Mouse (Mus musculus) lung, postnatal 0 days (tissue): ENCODE results near the gene Zpr1. TPM values are rescaled to one million over a fixed set of nuclear protein-coding genes. Genes with fewer than 3 reads are reported as not detected.

Experiments used
- ATAC-seq: fragments of 200-750 bp; cut with Nextera tagmentation; 2 replicates; pipeline ENCODE4 v1.8.0; 2017; ENCODE audit warnings: moderate library complexity
- DNase-seq: peaks from one replicate; pipeline ENCODE4 v3.0.0-alpha.2; 2016; ENCODE audit warnings: low spot score
- H3K27ac ChIP-seq: fragments of 300-500 bp; sonication (generic); 2 replicates; pipeline ENCODE4 v1.5.1; 2014; ENCODE audit warnings: antibody characterized with exemption, mild to moderate bottlenecking, low read length, mixed read lengths
- H3K27me3 ChIP-seq: fragments of 300-500 bp; sonication (generic); replicated peaks from 2 replicates; pipeline ENCODE4 v1.6.1; 2014; ENCODE audit warnings: low read length, mixed read lengths; ENCODE audit not compliant: insufficient read depth
- H3K36me3 ChIP-seq: fragments of 300-500 bp; sonication (generic); 2 replicates; pipeline ENCODE4 v1.6.1; 2014; ENCODE audit warnings: low read length, mixed read lengths; ENCODE audit not compliant: insufficient read depth
- H3K4me1 ChIP-seq: fragments of 300-500 bp; sonication (generic); 2 replicates; pipeline ENCODE4 v1.6.1; 2014; ENCODE audit warnings: antibody characterized with exemption, low read depth, low read length, mixed read lengths; ENCODE audit not compliant: insufficient read depth
- H3K4me2 ChIP-seq: fragments of 300-500 bp; sonication (generic); replicated peaks from 2 replicates; pipeline ENCODE4 v1.6.1; 2014; ENCODE audit warnings: low read depth, mild to moderate bottlenecking, low read length, moderate library complexity, mixed read lengths
- H3K4me3 ChIP-seq: fragments of 300-500 bp; sonication (generic); 2 replicates; pipeline ENCODE4 v1.5.1; 2014; ENCODE audit warnings: low read depth, low read length
- H3K9ac ChIP-seq: fragments of 300-500 bp; sonication (generic); replicated peaks from 2 replicates; pipeline ENCODE4 v1.6.1; 2014; ENCODE audit warnings: low read depth, mild to moderate bottlenecking
- H3K9me3 ChIP-seq: fragments of 300-500 bp; sonication (generic); 2 replicates; pipeline ENCODE4 v1.6.1; 2016; ENCODE audit warnings: low read length, mixed read lengths
- CTCF ChIP-seq: IDR thresholded peaks from 2 replicates; pipeline ENCODE4 v1.5.1; 2016; ENCODE audit warnings: antibody characterized with exemption, mild to moderate bottlenecking
- EP300 ChIP-seq: IDR thresholded peaks from 2 replicates; pipeline ENCODE4 v1.6.1; 2016; ENCODE audit warnings: antibody characterized with exemption, mild to moderate bottlenecking, control low read depth
- WGBS: fragments of 180-500 bp; shearing (Covaris S2); extraction: QIAGEN DNeasy Blood & Tissue Kit; methylation state at CpG from one replicate; pipeline ENCODE4 v1.1.7; 2014; 5-methylcytosine and 5-hydroxymethylcytosine counted together
- polyA plus RNA-seq: library from polyadenylated mRNA; unstranded; fragments of >200 nt; fragmentation: Nextera tagmentation; extraction: Ambion mirVana; gene quantifications from 2 replicates; pipeline ENCODE4 v1.2.1, GENCODE M21; 2015

Zpr1 gene
- polyA plus RNA-seq, 1 experiment from 2014 or later = 27.5 TPM

GRCm38 (mm10) chr9:46320461-46320860, 47.6 kb downstream of the Zpr1 start:
- Histone ChIP-seq H3K4me2 (no peak overlapping the region), H3K27me3 (no peaks in the 10 kb centered on the region), H3K27ac (no peak overlapping the region), H3K36me3 (no peaks in the 10 kb centered on the region), H3K4me1 (no peaks in the 10 kb centered on the region), H3K9me3 (no peaks in the 10 kb centered on the region), H3K9ac (no peak overlapping the region), H3K4me3 (no peak overlapping the region)
- DNase-seq (no peak), ATAC-seq (no peak)
- no peak for TF ChIP-seq CTCF
- TF ChIP-seq EP300 = no peak
- 85% methylated on average over 2 of the region's 2 CpGs for WGBS

- H3K27me3 ChIP-seq = no peaks in the 10 kb centered on the region
- no peak for DNase-seq
- H3K9ac ChIP-seq = no peak overlapping the region
- no peak overlapping the region for H3K27ac ChIP-seq
- no peak for ATAC-seq
- no peak for TF ChIP-seq EP300
- no peak for TF ChIP-seq CTCF
- H3K9me3 ChIP-seq = no peaks in the 10 kb centered on the region
- 0 out of 2 replicates have a peak, but pooled peaks cover 3% of the 10 kb centered on the region for H3K4me1 ChIP-seq
- no peaks in the 10 kb centered on the region for H3K36me3 ChIP-seq
- WGBS = 92% methylated on average over 11 of the region's 11 CpGs
- H3K4me3 ChIP-seq = no peak overlapping the region
- no peak overlapping the region for H3K4me2 ChIP-seq
These were observed 54.0 kb downstream of the Zpr1 start for GRCm38 (mm10) chr9:46326694-46327405.

- Histone ChIP-seq H3K4me2 (peak overlapping the region; percentile 56; the same call in 1 of the 2 replicates), H3K9ac (no peak overlapping the region), H3K4me1 (0 out of 2 replicates have a peak, but pooled peaks cover 3% of the 10 kb centered on the region), H3K27me3 (no peaks in the 10 kb centered on the region), H3K27ac (no peak overlapping the region), H3K36me3 (no peaks in the 10 kb centered on the region), H3K4me3 (no peak overlapping the region), H3K9me3 (no peaks in the 10 kb centered on the region)
- no peak for TF ChIP-seq EP300
- TF ChIP-seq CTCF = peak; percentile 28
- whole genome bisulfite sequencing = 75% methylated on average over 25 of the region's 25 CpGs
- DNase-seq = no peak
- ATAC-seq = no peak
These were observed 55.1 kb downstream of the Zpr1 start for GRCm38 (mm10) chr9:46327706-46328571.

GRCm38 (mm10) chr9:46328572-46329249, 55.8 kb downstream of the Zpr1 start:
- Histone ChIP-seq H3K36me3 (no peaks in the 10 kb centered on the region), H3K4me3 (peak overlapping the region; percentile 27), H3K27ac (0 out of 2 replicates have a peak overlapping the region, but pooled peaks have one; percentile 9), H3K4me1 (0 out of 2 replicates have a peak, but pooled peaks cover 3% of the 10 kb centered on the region), H3K27me3 (no peaks in the 10 kb centered on the region), H3K9me3 (no peaks in the 10 kb centered on the region), H3K4me2 (peak overlapping the region; percentile 56), H3K9ac (0 out of 2 replicates have a peak overlapping the region, but pooled peaks have one; percentile 26)
- DNase-seq (peak; percentile 15), ATAC-seq (peak; percentile 37; the same call in 1 of the 2 replicates)
- no peak for TF ChIP-seq EP300
- TF ChIP-seq CTCF = no peak
- 6% methylated on average over 30 of the region's 30 CpGs for WGBS

GRCm38 (mm10) chr9:46329250-46329648, 56.4 kb downstream of the Zpr1 start:
- H3K27ac ChIP-seq = 0 out of 2 replicates have a peak overlapping the region, but pooled peaks have one; percentile 9
- DNase-seq = peak; percentile 44
- TF ChIP-seq CTCF (no peak), EP300 (no peak)
- no peaks in the 10 kb centered on the region for H3K36me3 ChIP-seq
- 5% methylated on average over 19 of the region's 19 CpGs for WGBS
- 0 out of 2 replicates have a peak, but pooled peaks cover 3% of the 10 kb centered on the region for H3K4me1 ChIP-seq
- H3K27me3 ChIP-seq = no peaks in the 10 kb centered on the region
- no peaks in the 10 kb centered on the region for H3K9me3 ChIP-seq
- peak; percentile 73 for ATAC-seq
- peak overlapping the region; percentile 56 for H3K4me2 ChIP-seq
- no peak overlapping the region for H3K9ac ChIP-seq
- peak overlapping the region; percentile 27 for H3K4me3 ChIP-seq
